Mouse (Mus musculus) embryonic facial prominence, embryonic 10.5 days (tissue): ENCODE data around the gene Vmn2r106. TPM values are rescaled to one million over a fixed set of nuclear protein-coding genes. Genes with fewer than 3 reads are reported as not detected.

ENCODE experiments used
- DNase-seq: peaks from one replicate; pipeline ENCODE4 v3.0.0-alpha.2; 2017; ENCODE audit warnings: low spot score
- H3K27ac ChIP-seq: fragments of 300-500 bp; sonication (generic); replicated peaks from 2 replicates; pipeline ENCODE4 v1.5.1; 2016; ENCODE audit warnings: mild to moderate bottlenecking
- H3K27me3 ChIP-seq: fragments of 300-500 bp; sonication (generic); replicated peaks from 2 replicates; pipeline ENCODE4 v1.6.1; 2016; ENCODE audit warnings: low read depth, mild to moderate bottlenecking; ENCODE audit not compliant: poor library complexity, severe bottlenecking
- H3K36me3 ChIP-seq: fragments of 300-500 bp; sonication (generic); replicated peaks from 2 replicates; pipeline ENCODE4 v1.6.1; 2016; ENCODE audit warnings: mild to moderate bottlenecking, moderate library complexity
- H3K4me1 ChIP-seq: fragments of 300-500 bp; sonication (generic); 2 replicates; pipeline ENCODE4 v1.6.1; 2016
- H3K4me3 ChIP-seq: fragments of 300-500 bp; sonication (generic); 2 replicates; pipeline ENCODE4 v1.5.1; 2016; ENCODE audit warnings: mild to moderate bottlenecking, moderate library complexity
- H3K9me3 ChIP-seq: fragments of 300-500 bp; sonication (generic); 2 replicates; pipeline ENCODE4 v1.6.1; 2016; ENCODE audit warnings: mild to moderate bottlenecking
- WGBS: fragments of 180-500 bp; shearing (Covaris S2); methylation state at CpG from one replicate; pipeline ENCODE4 v1.1.7; 2016; 5-methylcytosine and 5-hydroxymethylcytosine counted together
- polyA plus RNA-seq: library from polyadenylated mRNA; unstranded; fragments of >200 nt; fragmentation: Nextera tagmentation; extraction: Ambion mirVana; gene quantifications from 2 replicates; pipeline ENCODE4 v1.2.1, GENCODE M21; 2016

Gene Vmn2r106
- polyA plus RNA-seq = not detected in 2 replicates

DNA sequence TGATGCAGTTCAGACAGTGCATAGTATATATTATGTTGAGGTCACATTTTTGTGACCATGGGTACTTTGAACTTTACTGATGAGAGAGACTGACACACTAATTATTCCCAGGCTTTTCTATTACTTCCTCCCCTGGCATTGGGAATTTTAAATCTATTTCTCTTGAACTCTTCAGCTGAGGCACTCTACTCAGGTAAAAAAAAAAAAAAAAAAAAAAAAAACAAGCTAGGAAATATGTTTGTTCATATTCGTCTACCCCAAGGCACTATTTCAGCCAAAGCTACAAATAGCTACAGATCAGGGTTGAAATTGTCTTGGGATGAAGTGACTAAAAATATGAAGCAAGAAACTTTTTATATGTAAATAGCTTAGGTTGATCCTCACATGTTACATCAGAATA, at the start of gene Vmn2r106:
Vmn2r106 (minus strand) TSS at position 101 of the 400 bp plus-strand sequence.
- H3K9me3 ChIP-seq = no peaks in the 10 kb centered on the region
- no peak for DNase-seq
- no peaks in the 10 kb centered on the region for H3K27me3 ChIP-seq
- H3K4me1 ChIP-seq = no peaks in the 10 kb centered on the region
- H3K27ac ChIP-seq = no peak within 1 kb of the TSS
- H3K36me3 ChIP-seq = no peaks in the 10 kb centered on the region
- WGBS = 74% methylated on average over 1 of the region's 1 CpGs
- H3K4me3 ChIP-seq = no peak within 1 kb of the TSS

DNA sequence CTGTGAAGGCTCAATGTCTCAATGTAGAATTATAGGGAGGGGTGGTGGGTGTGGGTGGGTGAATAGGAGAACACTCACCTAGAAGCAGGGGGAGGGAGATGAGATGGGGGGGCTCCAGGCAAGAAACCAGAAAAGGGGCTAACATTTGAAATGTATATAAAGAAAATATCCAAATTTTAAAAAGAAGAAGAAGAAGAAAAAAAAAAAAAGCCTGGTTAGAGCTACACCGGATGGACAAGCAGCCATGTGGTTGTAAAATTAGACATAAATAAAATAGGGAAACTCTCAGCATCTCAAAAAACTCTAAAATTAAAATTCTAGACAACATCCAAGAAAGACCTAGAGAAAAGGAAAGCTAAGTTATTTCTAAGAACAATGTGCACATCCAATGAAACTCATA, 20.4 kb upstream of the Vmn2r106 start:
- Histone ChIP-seq H3K27ac (no peak overlapping the region), H3K4me3 (no peak overlapping the region), H3K36me3 (no peaks in the 10 kb centered on the region), H3K4me1 (no peaks in the 10 kb centered on the region), H3K27me3 (no peaks in the 10 kb centered on the region), H3K9me3 (peaks cover 15% of the 10 kb centered on the region)
- DNase-seq = no peak
- 91% methylated on average over 1 of the region's 1 CpGs for WGBS

DNA sequence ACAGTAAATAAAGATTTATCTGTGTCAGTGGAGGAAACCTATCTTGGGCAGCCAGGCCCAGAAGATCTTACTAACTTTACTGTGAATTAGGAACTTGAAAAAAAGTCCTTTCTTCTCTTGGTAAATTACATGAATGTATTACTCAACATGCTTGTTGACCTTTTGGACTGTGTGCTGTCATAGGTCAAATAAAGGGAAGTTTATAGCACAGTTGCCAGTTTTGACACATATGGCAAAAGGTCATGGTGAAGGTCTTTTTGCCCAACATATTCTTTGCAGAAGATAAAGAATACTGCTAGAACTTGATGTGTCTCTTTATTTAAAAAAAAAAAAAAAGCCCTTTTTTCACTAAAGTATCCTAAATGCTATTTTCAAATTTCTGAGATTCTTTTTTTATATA, 1.6 kb upstream of the Vmn2r106 start:
- no peak for DNase-seq
- no peaks in the 10 kb centered on the region for H3K4me1 ChIP-seq
- H3K4me3 ChIP-seq = no peak overlapping the region
- H3K36me3 ChIP-seq = no peaks in the 10 kb centered on the region
- H3K27ac ChIP-seq = no peak overlapping the region
- no peaks in the 10 kb centered on the region for H3K9me3 ChIP-seq
- H3K27me3 ChIP-seq = no peaks in the 10 kb centered on the region

DNA sequence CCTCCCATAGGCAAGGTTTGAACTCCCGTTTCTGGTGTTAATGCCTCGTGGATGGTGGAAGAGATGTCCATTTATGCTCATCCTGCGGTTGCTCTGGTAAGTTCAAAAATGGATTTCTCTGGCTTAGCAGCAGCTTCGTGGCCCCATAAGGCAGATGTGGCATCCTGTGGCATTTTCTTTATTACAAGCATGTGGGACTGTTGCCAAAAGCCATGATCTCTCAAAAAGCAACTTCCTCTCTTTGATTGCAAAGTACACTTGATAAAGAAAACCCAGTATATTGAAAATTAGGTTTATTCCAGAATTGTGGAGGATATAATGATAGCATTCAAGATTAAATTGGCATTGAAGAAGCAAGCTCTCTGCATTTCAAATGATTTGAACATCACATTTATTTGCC, 29.8 kb downstream of the Vmn2r106 start:
- no peaks in the 10 kb centered on the region for H3K4me1 ChIP-seq
- peaks cover 32% of the 10 kb centered on the region; the same call in 1 of the 2 replicates for H3K9me3 ChIP-seq
- no peak overlapping the region for H3K27ac ChIP-seq
- DNase-seq = no peak
- no peaks in the 10 kb centered on the region for H3K36me3 ChIP-seq
- no peaks in the 10 kb centered on the region for H3K27me3 ChIP-seq
- no peak overlapping the region for H3K4me3 ChIP-seq
- 77% methylated on average over 4 of the region's 4 CpGs for WGBS

DNA sequence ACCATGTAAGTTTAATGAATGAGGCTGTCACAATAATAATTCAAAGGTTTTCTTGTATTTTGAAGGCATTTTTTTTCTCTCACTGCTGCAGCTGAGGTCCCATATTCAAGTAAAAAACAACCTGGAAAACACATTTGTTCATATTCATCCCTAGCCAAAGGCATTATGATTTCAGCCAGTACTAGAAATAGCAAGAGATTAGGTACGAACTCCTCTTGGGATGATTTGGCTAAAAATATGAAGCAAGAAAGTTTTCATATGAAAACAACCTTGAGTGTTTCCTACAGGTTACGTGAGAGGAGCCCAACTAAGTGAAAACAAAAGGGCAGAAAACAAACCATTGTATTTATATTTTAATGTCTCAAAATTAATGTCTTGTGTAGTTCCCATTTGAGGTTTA, 50.4 kb downstream of the Vmn2r106 start, which contains the start of gene Vmn2r105:
Vmn2r105 (minus strand) TSS at position 101 of the 400 bp plus-strand sequence.
- WGBS = 72% methylated on average over 2 of the region's 2 CpGs
- H3K27me3 ChIP-seq = no peaks in the 10 kb centered on the region
- no peak for DNase-seq
- no peaks in the 10 kb centered on the region for H3K36me3 ChIP-seq
- H3K9me3 ChIP-seq = peaks cover 4% of the 10 kb centered on the region; the same call in 1 of the 2 replicates
- H3K4me1 ChIP-seq = no peaks in the 10 kb centered on the region
- no peak within 1 kb of the TSS for H3K4me3 ChIP-seq
- H3K27ac ChIP-seq = no peak within 1 kb of the TSS

Other genes with a start within 250 kb of the Vmn2r106 start
- gene Vmn2r104, start 237.2 kb downstream of the Vmn2r106 start, polyA plus RNA-seq = not detected in 2 replicates
- not detected in 2 replicates for gene Fpr-rs7, start 171.3 kb downstream of the Vmn2r106 start, polyA plus RNA-seq
- not detected in 2 replicates for gene Fpr-rs6, start 102.5 kb downstream of the Vmn2r106 start, polyA plus RNA-seq
- gene Vmn2r105, start 50.5 kb downstream of the Vmn2r106 start, polyA plus RNA-seq = not detected in 2 replicates
- not detected in 2 replicates for gene Vmn2r107, start 59.7 kb upstream of the Vmn2r106 start, polyA plus RNA-seq
- not detected in 2 replicates for gene Vmn1r224, start 128.6 kb upstream of the Vmn2r106 start, polyA plus RNA-seq
- gene Vmn2r108, start 195.8 kb upstream of the Vmn2r106 start, polyA plus RNA-seq = not detected in 2 replicates
- not detected in 2 replicates for gene Vmn1r225, start 212.6 kb upstream of the Vmn2r106 start, polyA plus RNA-seq